Mouse (Mus musculus) MEL (cell line): ENCODE data around the gene Hist2h3c1. TPM values are rescaled to one million over a fixed set of nuclear protein-coding genes. Genes with fewer than 3 reads are reported as not detected.

Experiments used
- DNase-seq: peaks from one replicate; pipeline ENCODE4 v3.0.0; 2011; ENCODE audit warnings: low read depth, low spot score
- H3K27ac ChIP-seq: 2 replicates; pipeline ENCODE4 v1.5.1; 2012; ENCODE audit warnings: low read depth, mild to moderate bottlenecking, control low read depth, low read length, moderate library complexity; ENCODE audit not compliant: control insufficient read depth
- H3K27me3 ChIP-seq, 2 experiments: fragments of 150-350 bp in 1 of 2; sonication (generic) in 1 of 2; 2 replicates each; pipeline ENCODE4 v1.6.1; 2012; ENCODE audit warnings: low read length in 2 of 2, mild to moderate bottlenecking in 2 of 2, improper control_type of control experiment in 1 of 2, moderate library complexity in 1 of 2; ENCODE audit not compliant: insufficient read depth in 2 of 2, control insufficient read depth in 1 of 2
- H3K36me3 ChIP-seq, 2 experiments: 2 replicates each; pipeline ENCODE4 v1.6.1; 2012 to 2014; ENCODE audit warnings: low read length in 2 of 2, improper control_type of control experiment in 1 of 2, inconsistent platforms in 1 of 2, mild to moderate bottlenecking in 1 of 2; ENCODE audit not compliant: insufficient read depth in 2 of 2, control insufficient read depth in 1 of 2
- H3K4me1 ChIP-seq, 2 experiments: fragments of 150-350 bp in 1 of 2; sonication (generic) in 1 of 2; 2 replicates each; pipeline ENCODE4 v1.6.1; 2012; ENCODE audit warnings: low read length in 2 of 2, improper control_type of control experiment in 1 of 2, mild to moderate bottlenecking in 1 of 2; ENCODE audit not compliant: insufficient read depth in 2 of 2, control insufficient read depth in 1 of 2
- H3K4me3 ChIP-seq, 2 experiments: fragments of 150-350 bp in 1 of 2; sonication (generic) in 1 of 2; 2 replicates each; pipeline ENCODE4 v1.5.1; 2012; ENCODE audit warnings: low read depth in 2 of 2, low read length in 2 of 2, mild to moderate bottlenecking in 2 of 2, moderate library complexity in 2 of 2, control low read depth in 1 of 2, improper control_type of control experiment in 1 of 2; ENCODE audit not compliant: control insufficient read depth in 1 of 2, insufficient read depth in 1 of 2
- H3K79me2 ChIP-seq: 2 replicates; pipeline ENCODE4 v1.6.1; 2012; ENCODE audit warnings: mild to moderate bottlenecking, low read length, moderate library complexity; ENCODE audit not compliant: control insufficient read depth, poor library complexity, insufficient read depth
- H3K9ac ChIP-seq: 2 replicates; pipeline ENCODE4 v1.6.1; 2012; ENCODE audit warnings: low read depth, mild to moderate bottlenecking, control low read depth, low read length, moderate library complexity; ENCODE audit not compliant: control insufficient read depth, poor library complexity, severe bottlenecking
- H3K9me3 ChIP-seq: fragments of 150-350 bp; sonication (generic); replicated peaks from 2 replicates; pipeline ENCODE4 v1.6.1; 2012; ENCODE audit warnings: mild to moderate bottlenecking, low read length, improper control_type of control experiment, moderate library complexity; ENCODE audit not compliant: insufficient read depth
- BHLHE40 ChIP-seq: IDR thresholded peaks from 2 replicates; pipeline ENCODE4 v1.6.1; 2012; ENCODE audit warnings: low read depth, mild to moderate bottlenecking, inconsistent platforms, low read length, improper control_type of control experiment, borderline replicate concordance
- CHD2 ChIP-seq: IDR thresholded peaks from 2 replicates; pipeline ENCODE4 v1.6.1; 2011; ENCODE audit warnings: low read length, improper control_type of control experiment
- ELF1 ChIP-seq: IDR thresholded peaks from 2 replicates; pipeline ENCODE4 v1.6.1; 2014; ENCODE audit warnings: low read depth, mild to moderate bottlenecking, inconsistent platforms, low read length, improper control_type of control experiment, moderate library complexity
- ETS1 ChIP-seq: IDR thresholded peaks from 2 replicates; pipeline ENCODE4 v1.6.1; 2012; ENCODE audit warnings: low read depth, mild to moderate bottlenecking, inconsistent platforms, low read length, improper control_type of control experiment, moderate library complexity
- JUND ChIP-seq: IDR thresholded peaks from 2 replicates; pipeline ENCODE4 v1.6.1; 2011; ENCODE audit warnings: low read depth, mild to moderate bottlenecking, improper control_type of control experiment, low read length
- MAFK ChIP-seq: IDR thresholded peaks from 2 replicates; pipeline ENCODE4 v1.6.1; 2011; ENCODE audit warnings: low read depth, mild to moderate bottlenecking, low read length, improper control_type of control experiment, borderline replicate concordance
- MAX ChIP-seq: IDR thresholded peaks from 2 replicates; pipeline ENCODE4 v1.6.1; 2011; ENCODE audit warnings: low read length, improper control_type of control experiment
- MAZ ChIP-seq: IDR thresholded peaks from 2 replicates; pipeline ENCODE4 v1.6.1; 2012; ENCODE audit warnings: low read depth, mild to moderate bottlenecking, inconsistent platforms, low read length, improper control_type of control experiment
- MEF2A ChIP-seq: IDR thresholded peaks from 2 replicates; pipeline ENCODE4 v1.6.1; 2014; ENCODE audit warnings: low read depth, mild to moderate bottlenecking, inconsistent platforms, low read length, improper control_type of control experiment; ENCODE audit not compliant: poor library complexity, insufficient replicate concordance, severe bottlenecking; ENCODE audit errors: extremely low read depth
- MYC ChIP-seq: IDR thresholded peaks from 2 replicates; pipeline ENCODE4 v1.6.1; 2011; ENCODE audit warnings: low read depth, mild to moderate bottlenecking, low read length, improper control_type of control experiment, moderate library complexity
- POLR2A ChIP-seq, 2 experiments: IDR thresholded peaks; 2 replicates each; pipeline ENCODE4 v1.6.1; 2011 to 2012; ENCODE audit warnings: low read length in 2 of 2, mild to moderate bottlenecking in 2 of 2, control low read depth in 1 of 2, improper control_type of control experiment in 1 of 2, low read depth in 1 of 2, moderate library complexity in 1 of 2; ENCODE audit not compliant: control insufficient read depth in 1 of 2, insufficient read depth in 1 of 2, poor library complexity in 1 of 2
- POLR2AphosphoS5 ChIP-seq: IDR thresholded peaks from 2 replicates; pipeline ENCODE4 v1.6.1; 2012; ENCODE audit warnings: low read depth, borderline replicate concordance, mild to moderate bottlenecking, inconsistent platforms, low read length, moderate library complexity, mixed read lengths
- SIN3A ChIP-seq: IDR thresholded peaks from 2 replicates; pipeline ENCODE4 v1.6.1; 2012; ENCODE audit warnings: low read length, improper control_type of control experiment, inconsistent platforms
- SMC3 ChIP-seq: IDR thresholded peaks from 2 replicates; pipeline ENCODE4 v1.6.1; 2011; ENCODE audit warnings: low read depth, low read length, improper control_type of control experiment
- TAL1 ChIP-seq: IDR thresholded peaks from 2 replicates; pipeline ENCODE4 v1.6.1; 2012; ENCODE audit warnings: mild to moderate bottlenecking, inconsistent platforms, low read length, moderate library complexity, mixed read lengths
- TBP ChIP-seq: IDR thresholded peaks from 2 replicates; pipeline ENCODE4 v1.8.0; 2011; ENCODE audit warnings: low read depth, low read length, improper control_type of control experiment
- TCF12 ChIP-seq: IDR thresholded peaks from 2 replicates; pipeline ENCODE4 v1.6.1; 2014; ENCODE audit warnings: low read depth, mild to moderate bottlenecking, inconsistent platforms, low read length, improper control_type of control experiment, moderate library complexity
- UBTF ChIP-seq: IDR thresholded peaks from 2 replicates; pipeline ENCODE4 v1.6.1; 2012; ENCODE audit warnings: low read depth, mild to moderate bottlenecking, inconsistent platforms, low read length, improper control_type of control experiment, moderate library complexity, borderline replicate concordance; ENCODE audit not compliant: insufficient read depth
- USF1 ChIP-seq: IDR thresholded peaks from 2 replicates; pipeline ENCODE4 v1.6.1; 2014; ENCODE audit warnings: low read depth, mild to moderate bottlenecking, inconsistent platforms, low read length, improper control_type of control experiment, moderate library complexity
- USF2 ChIP-seq, 2 experiments: IDR thresholded peaks; 2 replicates each; pipeline ENCODE4 v1.6.1; 2011 to 2012; ENCODE audit warnings: improper control_type of control experiment in 2 of 2, low read length in 2 of 2, borderline replicate concordance in 1 of 2, inconsistent platforms in 1 of 2, low read depth in 1 of 2, mild to moderate bottlenecking in 1 of 2; ENCODE audit not compliant: insufficient read depth in 1 of 2
- ZC3H11A ChIP-seq: IDR thresholded peaks from 2 replicates; pipeline ENCODE4 v1.6.1; 2012; ENCODE audit warnings: low read depth, mild to moderate bottlenecking, inconsistent platforms, low read length, improper control_type of control experiment
- ZKSCAN1 ChIP-seq: IDR thresholded peaks from 2 replicates; pipeline ENCODE4 v1.6.1; 2012; ENCODE audit warnings: low read depth, mild to moderate bottlenecking, inconsistent platforms, low read length, improper control_type of control experiment, moderate library complexity
- ZMIZ1 ChIP-seq: IDR thresholded peaks from 2 replicates; pipeline ENCODE4 v1.6.1; 2012; ENCODE audit warnings: low read depth, mild to moderate bottlenecking, inconsistent platforms, low read length, improper control_type of control experiment, moderate library complexity
- ZNF384 ChIP-seq: IDR thresholded peaks from 2 replicates; pipeline ENCODE4 v1.6.1; 2012; ENCODE audit warnings: low read depth, mild to moderate bottlenecking, inconsistent platforms, low read length, improper control_type of control experiment
- polyA plus RNA-seq, 2 experiments: library from polyadenylated mRNA; stranded (reverse) in 1 of 2; unstranded in 1 of 2; fragments of >175 nt in 1 of 2; fragments of >200 nt in 1 of 2; gene quantifications; 2 replicates each; pipeline versions ENCODE4 v1.2.1 to v1.2.4; 2012; ENCODE audit warnings: low replicate concordance in 2 of 2, low read depth in 1 of 2; ENCODE audit not compliant: insufficient read length in 2 of 2, insufficient read depth in 1 of 2, missing spikeins in 1 of 2
- total RNA-seq: library from RNA; depleted of rRNA; stranded (reverse); fragments of 300-350 nt; gene quantifications from 2 replicates; pipeline ENCODE4 v1.2.3, GENCODE M21; 2012

Gene Hist2h3c1
- total and polyA plus RNA-seq, 3 experiments, result 1.5 TPM; not detected in 2

DNA sequence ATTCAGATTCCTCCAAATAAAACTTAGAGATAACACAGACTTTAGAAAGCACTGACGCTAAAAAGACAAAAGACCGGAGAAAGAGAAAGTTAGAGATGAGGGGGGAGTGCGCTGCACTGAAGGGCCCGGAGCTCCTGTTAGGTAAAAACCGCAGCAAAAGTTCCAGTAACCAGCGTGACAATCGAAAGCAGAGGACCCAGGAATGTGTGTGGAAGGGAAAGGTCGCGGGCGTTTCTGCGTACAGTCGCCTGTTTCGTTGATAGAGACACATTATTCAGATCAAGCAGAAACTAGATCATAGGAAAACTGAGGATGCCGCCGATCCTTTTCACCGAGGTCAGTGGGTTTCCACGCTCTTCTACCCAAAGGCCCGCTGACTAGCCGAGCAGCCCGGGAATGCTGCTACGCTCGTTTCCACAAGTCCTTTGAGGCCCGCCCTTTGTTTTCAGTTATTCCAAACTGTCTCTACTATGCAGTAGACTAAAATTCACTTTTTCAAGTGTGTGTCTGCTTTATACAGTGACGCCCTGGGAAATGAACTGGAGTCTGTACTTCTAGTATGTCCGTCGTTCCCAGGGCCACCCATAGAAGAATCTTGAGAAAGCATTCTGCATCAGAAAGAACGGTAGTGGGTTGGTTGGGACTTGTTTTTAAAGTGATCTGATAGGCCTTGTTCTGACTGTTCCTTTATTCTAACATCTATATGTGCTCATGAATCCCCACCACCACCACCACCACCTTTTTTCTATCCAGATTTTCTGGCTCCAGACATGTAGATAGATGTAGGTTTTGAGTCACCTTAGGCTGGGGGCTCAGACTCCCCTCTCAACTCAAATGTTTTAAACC, 17.3 kb downstream of the Hist2h3c1 start:
- H3K27ac ChIP-seq, result peak overlapping the region; percentile 99
- H3K36me3 ChIP-seq, result peaks cover 0 to 51% of the 10 kb centered on the region in 2 experiments; a peak in 2 of 4 replicates
- H3K27me3 ChIP-seq, result no peaks in the 10 kb centered on the region
- no peaks in the 10 kb centered on the region for H3K9me3 ChIP-seq
- H3K9ac ChIP-seq, result peak overlapping the region; percentile 92
- peak; percentile 94 for DNase-seq
- TF ChIP-seq TBP (no peak), CHD2 (no peak), ZC3H11A (no peak), ZKSCAN1 (no peak), POLR2A (IDR thresholded peaks at IDR 0.05; ENCODE audit: control insufficient read depth in 1 of 2, insufficient read depth in 1 of 2, low read depth in 1 of 2, low read length in 2 of 2, poor library complexity in 1 of 2) (no peak), MYC (no peak), USF2 (IDR thresholded peaks at IDR 0.05; ENCODE audit: borderline replicate concordance in 1 of 2, insufficient read depth in 1 of 2, low read depth in 1 of 2, low read length in 2 of 2) (no peak), JUND (no peak), ZMIZ1 (no peak), SIN3A (no peak), BHLHE40 (no peak), MAZ (no peak), MEF2A (no peak), ELF1 (no peak), UBTF (no peak), SMC3 (no peak)
- H3K4me3 ChIP-seq, result peak overlapping the region; percentile 10 to 75
- H3K79me2 ChIP-seq, result peaks cover 7% of the 10 kb centered on the region; the same call in 1 of the 2 replicates
- peaks cover 0 to 39% of the 10 kb centered on the region in 2 experiments; a peak in 2 of 4 replicates for H3K4me1 ChIP-seq

DNA sequence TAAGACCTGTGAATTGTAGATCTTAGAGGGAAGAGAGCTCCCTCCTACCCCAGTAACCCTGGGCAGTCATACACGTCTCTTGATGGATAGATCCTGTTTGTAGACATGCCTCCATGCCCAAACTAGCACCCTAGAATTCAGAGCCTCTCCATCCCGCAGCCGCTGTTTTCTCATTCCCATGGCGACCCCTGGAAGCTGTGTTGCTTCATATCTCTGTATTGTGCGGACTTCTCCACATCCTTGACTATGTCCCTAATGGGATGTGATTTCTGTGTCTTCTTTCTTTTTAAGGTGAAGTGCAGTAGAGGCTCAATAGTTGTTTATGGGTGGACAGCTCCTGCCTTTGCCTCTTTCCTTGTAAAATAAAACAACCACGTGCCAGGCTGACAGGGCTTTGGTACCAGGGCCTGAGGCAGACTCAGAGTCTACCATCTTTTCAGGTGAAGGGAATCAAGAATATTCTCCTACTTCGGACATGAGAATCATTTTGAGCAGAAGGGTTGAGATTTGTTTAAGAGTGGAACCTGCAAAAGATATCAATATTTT, 18.0 kb downstream of the Hist2h3c1 start:
- peak overlapping the region; percentile 10 to 75 for H3K4me3 ChIP-seq
- no peaks in the 10 kb centered on the region for H3K27me3 ChIP-seq
- H3K4me1 ChIP-seq, result peaks cover 0 to 32% of the 10 kb centered on the region in 2 experiments; a peak in 2 of 4 replicates
- H3K9ac ChIP-seq, result peak overlapping the region; percentile 92
- TF ChIP-seq TAL1 (no peak), ETS1 (no peak), POLR2AphosphoS5 (no peak), TCF12 (no peak), MAFK (no peak), USF1 (no peak), ZNF384 (no peak), CHD2 (no peak), ELF1 (no peak), MAX (no peak)
- DNase-seq, result peak; percentile 86
- peaks cover 0 to 44% of the 10 kb centered on the region in 2 experiments; a peak in 2 of 4 replicates for H3K36me3 ChIP-seq
- peaks cover 8% of the 10 kb centered on the region; the same call in 1 of the 2 replicates for H3K79me2 ChIP-seq
- H3K9me3 ChIP-seq, result no peaks in the 10 kb centered on the region
- H3K27ac ChIP-seq, result peak overlapping the region; percentile 99
